Mouse (Mus musculus) forebrain, embryonic 10.5 days (tissue): ENCODE measurements around the gene Trim11. TPM values are rescaled to one million over a fixed set of nuclear protein-coding genes. Genes with fewer than 3 reads are reported as not detected.

Source experiments
- DNase-seq: peaks from one replicate; pipeline ENCODE4 v3.0.0-alpha.2; 2017; ENCODE audit warnings: low spot score; ENCODE audit errors: extremely low spot score
- H3K27ac ChIP-seq: fragments of 300-500 bp; sonication (generic); 2 replicates; pipeline ENCODE4 v1.5.1; 2016; ENCODE audit warnings: mild to moderate bottlenecking
- H3K27me3 ChIP-seq: fragments of 300-500 bp; sonication (generic); 2 replicates; pipeline ENCODE4 v1.6.1; 2016; ENCODE audit warnings: mild to moderate bottlenecking; ENCODE audit not compliant: poor library complexity, severe bottlenecking
- H3K36me3 ChIP-seq: fragments of 300-500 bp; sonication (generic); replicated peaks from 2 replicates; pipeline ENCODE4 v1.6.1; 2016; ENCODE audit warnings: mild to moderate bottlenecking, moderate library complexity
- H3K4me1 ChIP-seq: fragments of 300-500 bp; sonication (generic); 2 replicates; pipeline ENCODE4 v1.6.1; 2016
- H3K4me3 ChIP-seq: fragments of 300-500 bp; sonication (generic); 2 replicates; pipeline ENCODE4 v1.5.1; 2016; ENCODE audit warnings: mild to moderate bottlenecking, moderate library complexity
- H3K9me3 ChIP-seq: fragments of 300-500 bp; sonication (generic); 2 replicates; pipeline ENCODE4 v1.6.1; 2016; ENCODE audit warnings: mild to moderate bottlenecking, moderate library complexity
- WGBS: fragments of 180-500 bp; shearing (Covaris S2); methylation state at CpG from one replicate; pipeline ENCODE4 v1.1.7; 2016; 5-methylcytosine and 5-hydroxymethylcytosine counted together
- polyA plus RNA-seq: library from polyadenylated mRNA; unstranded; fragments of >200 nt; fragmentation: Nextera tagmentation; extraction: Ambion mirVana; gene quantifications from 2 replicates; pipeline ENCODE4 v1.2.1, GENCODE M21; 2016

Gene Trim11
- 18.5 and 19.6 TPM in 2 replicates for polyA plus RNA-seq

- Histone ChIP-seq H3K4me1 (peaks cover 59% of the 10 kb centered on the region), H3K4me3 (peak within 1 kb of the TSS; percentile 88), H3K9me3 (no peaks in the 10 kb centered on the region), H3K27ac (peak within 1 kb of the TSS; percentile 89), H3K27me3 (no peaks in the 10 kb centered on the region), H3K36me3 (peaks cover 53% of the 10 kb centered on the region)
- WGBS: under 1% methylated on average over 64 of the region's 64 CpGs
- peak; percentile 80 for DNase-seq
Observed at GRCm38 (mm10) chr11:58978027-58978705, at the start of gene Trim11. TSS of gene Trim11 (plus strand) at chr11:58978093.

GRCm38 (mm10) chr11:58929055-58929454 is 48.8 kb upstream of the Trim11 start:
- Histone ChIP-seq H3K27ac (no peak overlapping the region), H3K4me3 (no peak overlapping the region), H3K27me3 (0 out of 2 replicates have a peak, but pooled peaks cover 5% of the 10 kb centered on the region), H3K36me3 (peaks cover 35% of the 10 kb centered on the region), H3K9me3 (no peaks in the 10 kb centered on the region), H3K4me1 (peaks cover 7% of the 10 kb centered on the region)
- DNase-seq: no peak
- WGBS: 82% methylated on average over 4 of the region's 4 CpGs

GRCm38 (mm10) chr11:58929641-58930040 is 48.3 kb upstream of the Trim11 start:
- Histone ChIP-seq H3K36me3 (peaks cover 41% of the 10 kb centered on the region), H3K27me3 (0 out of 2 replicates have a peak, but pooled peaks cover 5% of the 10 kb centered on the region), H3K4me3 (no peak overlapping the region), H3K9me3 (no peaks in the 10 kb centered on the region), H3K4me1 (peaks cover 7% of the 10 kb centered on the region), H3K27ac (no peak overlapping the region)
- no peak for DNase-seq
- WGBS: 74% methylated on average over 3 of the region's 3 CpGs

- Histone ChIP-seq H3K27ac (no peak overlapping the region), H3K9me3 (no peaks in the 10 kb centered on the region), H3K4me1 (peaks cover 7% of the 10 kb centered on the region), H3K36me3 (peaks cover 46% of the 10 kb centered on the region), H3K27me3 (0 out of 2 replicates have a peak, but pooled peaks cover 5% of the 10 kb centered on the region), H3K4me3 (no peak overlapping the region)
- 93% methylated on average over 3 of the region's 3 CpGs for WGBS
- no peak for DNase-seq
Observed at GRCm38 (mm10) chr11:58930254-58930653, 47.6 kb upstream of the Trim11 start.

- Histone ChIP-seq H3K36me3 (peaks cover 59% of the 10 kb centered on the region), H3K9me3 (no peaks in the 10 kb centered on the region), H3K27ac (no peak overlapping the region), H3K4me3 (no peak overlapping the region), H3K27me3 (no peaks in the 10 kb centered on the region), H3K4me1 (peaks cover 9% of the 10 kb centered on the region)
- DNase-seq: no peak
- WGBS: 88% methylated on average over 4 of the region's 4 CpGs
Observed at GRCm38 (mm10) chr11:58931576-58931975, 46.3 kb upstream of the Trim11 start.

- no peak for DNase-seq
- peak overlapping the region; percentile 86 for H3K4me3 ChIP-seq
- no peaks in the 10 kb centered on the region for H3K27me3 ChIP-seq
- 2% methylated on average over 13 of the region's 13 CpGs for WGBS
- no peaks in the 10 kb centered on the region for H3K9me3 ChIP-seq
- H3K36me3 ChIP-seq: peaks cover 42% of the 10 kb centered on the region
- peaks cover 24% of the 10 kb centered on the region for H3K4me1 ChIP-seq
- peak overlapping the region; percentile 96 for H3K27ac ChIP-seq
Observed at GRCm38 (mm10) chr11:58937909-58938308, 40.0 kb upstream of the Trim11 start.

GRCm38 (mm10) chr11:58938322-58939087 is 39.4 kb upstream of the Trim11 start, which contains the start of gene Rnf187:
TSS of gene Rnf187 (minus strand) at chr11:58938916.
- no peaks in the 10 kb centered on the region for H3K27me3 ChIP-seq
- H3K36me3 ChIP-seq: peaks cover 36% of the 10 kb centered on the region
- no peaks in the 10 kb centered on the region for H3K9me3 ChIP-seq
- peaks cover 24% of the 10 kb centered on the region for H3K4me1 ChIP-seq
- peak; percentile 89 for DNase-seq
- WGBS: under 1% methylated on average over 95 of the region's 95 CpGs
- peak within 1 kb of the TSS; percentile 96 for H3K27ac ChIP-seq
- peak within 1 kb of the TSS; percentile 86 for H3K4me3 ChIP-seq

- peaks cover 24% of the 10 kb centered on the region for H3K4me1 ChIP-seq
- peak overlapping the region; percentile 96 for H3K27ac ChIP-seq
- WGBS: 19% methylated on average over 6 of the region's 6 CpGs
- peaks cover 30% of the 10 kb centered on the region for H3K36me3 ChIP-seq
- peak overlapping the region; percentile 86 for H3K4me3 ChIP-seq
- 0 out of 2 replicates have a peak, but pooled peaks cover under 1% of the 10 kb centered on the region for H3K27me3 ChIP-seq
- DNase-seq: no peak
- no peaks in the 10 kb centered on the region for H3K9me3 ChIP-seq
Observed at GRCm38 (mm10) chr11:58939088-58939439, 38.8 kb upstream of the Trim11 start.

GRCm38 (mm10) chr11:58944136-58944535 is 33.8 kb upstream of the Trim11 start:
- WGBS: 84% methylated on average over 5 of the region's 5 CpGs
- peaks cover 25% of the 10 kb centered on the region for H3K27me3 ChIP-seq
- no peak for DNase-seq
- no peak overlapping the region for H3K27ac ChIP-seq
- H3K9me3 ChIP-seq: no peaks in the 10 kb centered on the region
- H3K4me3 ChIP-seq: no peak overlapping the region
- no peaks in the 10 kb centered on the region for H3K36me3 ChIP-seq
- H3K4me1 ChIP-seq: peaks cover 19% of the 10 kb centered on the region

GRCm38 (mm10) chr11:58947306-58947705 is 30.6 kb upstream of the Trim11 start:
- no peak overlapping the region for H3K27ac ChIP-seq
- 83% methylated on average over 3 of the region's 3 CpGs for WGBS

GRCm38 (mm10) chr11:58947798-58948528 is 29.9 kb upstream of the Trim11 start:
- no peak for DNase-seq
- 21% methylated on average over 23 of the region's 23 CpGs for WGBS
- Histone ChIP-seq H3K27ac (peak overlapping the region; percentile 95), H3K9me3 (no peaks in the 10 kb centered on the region), H3K4me3 (peak overlapping the region; percentile 64), H3K27me3 (peaks cover 56% of the 10 kb centered on the region), H3K36me3 (no peaks in the 10 kb centered on the region), H3K4me1 (peaks cover 41% of the 10 kb centered on the region)

More at GRCm38 (mm10) chr11:58947306-58947705, 30.6 kb upstream of the Trim11 start:
- no peaks in the 10 kb centered on the region for H3K36me3 ChIP-seq
- H3K4me3 ChIP-seq: no peak overlapping the region
- no peak for DNase-seq
- H3K9me3 ChIP-seq: no peaks in the 10 kb centered on the region
- H3K27me3 ChIP-seq: peaks cover 56% of the 10 kb centered on the region
- H3K4me1 ChIP-seq: peaks cover 37% of the 10 kb centered on the region
